Mouse (Mus musculus): ENCODE measurements around the gene Mapkapk2. TPM values are rescaled to one million over a fixed set of nuclear protein-coding genes. Genes with fewer than 3 reads are reported as not detected.
A peak's percentile ranks its signal among the peaks of the same experiment; 100 is the strongest.
"Not testable (repeated sequence)": the region's sequence is repeated elsewhere in the genome, so short reads cannot be mapped to it uniquely, and the experiment has no call there.

Mapkapk2 gene
- total RNA-seq (2021) (100 to 1,000 TPM; 283 to 363 TPM), polyA plus RNA-seq (2012; rRNA removed) (196 and 305 TPM in 2 replicates)
- long read RNA-seq, transcript Mapkapk2-201 (10 exons, 2,854 nt): major isoform, 399 of 450 reads
- long read RNA-seq, partial matches to known transcripts: 16 of 450 reads
- long read RNA-seq, other reads (novel, unspliced or antisense): 35 of 450 reads

DNA sequence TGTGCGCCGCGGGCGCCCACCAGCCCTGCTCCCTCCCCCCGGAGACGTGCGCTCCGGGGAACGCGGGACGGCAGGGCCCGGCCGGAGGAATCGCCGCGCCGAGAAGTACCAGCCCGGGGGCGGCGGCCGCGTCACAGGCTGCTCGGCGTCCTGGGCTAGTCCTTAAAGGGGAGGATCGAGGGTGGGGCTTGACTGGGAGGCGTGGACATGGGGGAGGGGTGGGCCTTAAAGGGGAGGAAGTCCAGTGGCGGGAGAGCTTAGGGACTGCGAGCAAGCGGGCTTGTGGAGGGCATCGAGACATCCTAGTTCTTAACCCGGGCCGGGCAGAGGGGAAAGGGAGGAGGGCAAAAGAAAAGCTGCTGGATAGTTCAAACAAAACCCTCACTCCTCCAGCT is at the start of gene Mapkapk2:
Mapkapk2 (minus strand) TSS at position 127 of the 395 bp plus-strand sequence.
- Histone ChIP-seq H3K9ac (ENCODE audit: low read depth, low read length) (peak within 1 kb of the TSS; percentile 85), H3K4me1 (ENCODE audit: control insufficient read depth, insufficient read depth, low read length) (peaks cover 11% of the 10 kb centered on the region), H3K4me3 (peak within 1 kb of the TSS; percentile 97), H3K36me3 (ENCODE audit: control insufficient read depth, insufficient read depth, low read length) (peaks cover 11% of the 10 kb centered on the region), H3K27ac (peak within 1 kb of the TSS; percentile 91), H3K79me2 (replicated peaks; ENCODE audit: control insufficient read depth, insufficient read depth, low read length) (peaks cover 5% of the 10 kb centered on the region), H3K27me3 (ENCODE audit: control insufficient read depth, insufficient read depth, low read length) (no peaks in the 10 kb centered on the region)
- under 1% methylated on average over 32 of the region's 32 CpGs for WGBS
- peak; percentile 92 to 93 for DNase-seq
- TF ChIP-seq CTCF (IDR thresholded peaks at IDR 0.05) (no peak), POLR2A (IDR thresholded peaks at IDR 0.05; ENCODE audit: insufficient read depth, low read depth, low read length) (peak; percentile 95)
- intact Hi-C loops (cut with DNase I): loop anchor here (2.0 to 10.0 kb wide), 2 partner anchors 37 to 383 kb away; partner anchors contain the start of genes Gm29427 and Yod1

DNA sequence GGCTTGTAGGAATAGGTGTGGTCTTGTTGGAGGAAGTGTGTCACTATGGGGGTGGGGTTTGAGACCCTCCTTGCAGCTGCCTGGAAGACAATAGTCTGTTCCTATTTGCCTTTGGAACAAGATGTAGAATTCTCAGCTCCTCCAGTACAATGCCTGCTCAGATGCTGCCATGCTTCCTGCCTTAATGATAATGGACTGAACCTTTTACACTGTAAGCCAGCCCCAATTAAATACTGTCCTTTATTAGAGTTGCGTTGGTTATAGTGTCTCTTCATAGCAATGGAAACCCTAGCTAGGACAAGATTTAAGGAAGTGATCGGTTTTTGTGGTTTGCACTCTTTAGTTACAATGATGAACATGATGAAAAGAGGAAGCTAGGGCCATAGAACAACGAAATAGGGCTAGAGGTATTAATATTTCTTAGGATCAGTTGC is 48.6 kb upstream of the Mapkapk2 start:
- intact Hi-C loops (cut with DNase I): no loop called here
- Histone ChIP-seq H3K4me1 (ENCODE audit: control insufficient read depth, insufficient read depth, low read length) (no peaks in the 10 kb centered on the region), H3K36me3 (ENCODE audit: control insufficient read depth, insufficient read depth, low read length) (no peaks in the 10 kb centered on the region), H3K4me3 (no peak overlapping the region), H3K27me3 (ENCODE audit: control insufficient read depth, insufficient read depth, low read length) (no peaks in the 10 kb centered on the region), H3K27ac (no peak overlapping the region), H3K9ac (ENCODE audit: low read depth, low read length) (no peak overlapping the region), H3K79me2 (replicated peaks; ENCODE audit: control insufficient read depth, insufficient read depth, low read length) (no peaks in the 10 kb centered on the region)
- DNase-seq: no peak
- WGBS: 81% methylated on average over 3 of the region's 3 CpGs
- TF ChIP-seq POLR2A (IDR thresholded peaks at IDR 0.05; ENCODE audit: insufficient read depth, low read depth, low read length) (no peak), CTCF (IDR thresholded peaks at IDR 0.05) (no peak), EP300 (IDR thresholded peaks at IDR 0.05; ENCODE audit: insufficient read depth, low read depth, low read length) (no peak)

DNA sequence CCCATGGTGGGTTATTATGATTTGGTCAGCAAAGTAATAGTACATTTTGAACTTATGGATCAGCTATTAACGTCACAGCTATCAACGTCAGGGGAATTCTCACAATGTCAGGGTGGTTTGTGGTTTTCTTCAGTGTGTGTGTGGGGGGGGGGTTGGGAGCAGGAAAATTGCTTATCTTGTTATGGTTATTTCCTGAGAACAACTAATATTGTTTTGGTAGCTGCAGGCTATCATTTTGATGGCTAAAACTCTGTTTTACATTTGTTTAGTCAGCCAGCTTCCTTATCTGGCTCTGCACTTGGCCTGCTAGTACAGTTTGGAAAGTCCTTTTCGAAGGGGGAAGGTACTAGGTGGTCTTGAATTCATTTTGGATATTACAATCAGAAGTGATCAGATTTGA is 47.6 kb upstream of the Mapkapk2 start:
- H3K4me3 ChIP-seq; H3K4me1 ChIP-seq (ENCODE audit: control insufficient read depth, insufficient read depth, low read length); H3K27ac ChIP-seq; H3K36me3 ChIP-seq (ENCODE audit: control insufficient read depth, insufficient read depth, low read length); H3K79me2 ChIP-seq (replicated peaks; ENCODE audit: control insufficient read depth, insufficient read depth, low read length); DNase-seq; intact Hi-C loops (cut with DNase I); H3K9ac ChIP-seq (ENCODE audit: low read depth, low read length); H3K27me3 ChIP-seq (ENCODE audit: control insufficient read depth, insufficient read depth, low read length): not testable (repeated sequence)
- WGBS: 67% methylated on average over 3 of the region's 3 CpGs

DNA sequence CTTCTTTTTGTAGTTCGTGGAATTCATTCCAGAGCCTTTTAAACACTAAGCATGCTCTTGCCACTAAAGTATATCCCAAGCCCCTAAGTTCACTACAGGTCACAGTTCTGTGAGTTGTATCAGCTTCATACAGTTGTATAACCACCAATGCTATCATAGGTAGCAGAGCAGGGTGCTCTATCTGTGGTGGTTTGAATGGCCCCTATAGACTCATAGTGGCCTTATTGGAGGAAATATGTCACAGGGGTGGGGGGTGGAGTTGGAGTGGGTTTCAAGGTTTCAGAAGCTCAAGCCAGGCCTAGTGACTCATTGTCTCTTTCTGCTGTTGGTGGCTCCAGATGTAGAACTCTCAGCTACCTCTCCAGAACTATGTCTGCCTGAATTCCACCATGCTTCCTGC is 44.8 kb upstream of the Mapkapk2 start:
- no peak for TF ChIP-seq POLR2A (IDR thresholded peaks at IDR 0.05; ENCODE audit: insufficient read depth, low read depth, low read length)
- TF ChIP-seq CTCF (IDR thresholded peaks at IDR 0.05): no peak
- TF ChIP-seq EP300 (IDR thresholded peaks at IDR 0.05; ENCODE audit: insufficient read depth, low read depth, low read length): no peak
- Histone ChIP-seq H3K79me2 (replicated peaks; ENCODE audit: control insufficient read depth, insufficient read depth, low read length) (no peaks in the 10 kb centered on the region), H3K9ac (ENCODE audit: low read depth, low read length) (no peak overlapping the region), H3K27me3 (ENCODE audit: control insufficient read depth, insufficient read depth, low read length) (peaks cover 2% of the 10 kb centered on the region; the same call in 1 of the 2 replicates), H3K4me1 (ENCODE audit: control insufficient read depth, insufficient read depth, low read length) (no peaks in the 10 kb centered on the region), H3K36me3 (ENCODE audit: control insufficient read depth, insufficient read depth, low read length) (no peaks in the 10 kb centered on the region), H3K27ac (no peak overlapping the region), H3K4me3 (no peak overlapping the region)
- intact Hi-C loops (cut with DNase I): no loop called here
- WGBS: 67% methylated on average over 1 of the region's 1 CpGs
- DNase-seq: no peak

DNA sequence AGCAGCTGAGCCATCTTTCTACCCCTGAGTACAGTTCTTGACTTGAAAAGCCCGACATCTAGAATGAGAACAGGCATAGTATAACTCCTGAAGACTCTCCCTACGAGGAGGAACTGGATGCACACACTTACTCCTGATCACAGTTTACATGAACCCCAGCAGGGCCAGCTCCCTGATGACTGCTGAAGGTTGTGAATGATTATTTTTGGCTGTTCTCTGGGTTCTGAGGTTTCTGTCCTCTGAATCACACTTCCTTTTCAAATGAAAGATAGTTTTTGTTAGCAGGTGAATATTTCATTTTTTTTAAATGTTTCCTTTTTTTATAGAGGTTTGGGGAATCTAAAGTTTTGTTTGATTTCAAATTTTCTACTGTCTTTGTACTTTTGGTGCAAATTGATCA is 43.8 kb upstream of the Mapkapk2 start:
- no peaks in the 10 kb centered on the region for H3K4me1 ChIP-seq (ENCODE audit: control insufficient read depth, insufficient read depth, low read length)
- no peak overlapping the region for H3K4me3 ChIP-seq
- no peak overlapping the region for H3K27ac ChIP-seq
- DNase-seq: no peak
- H3K27me3 ChIP-seq (ENCODE audit: control insufficient read depth, insufficient read depth, low read length): peaks cover 2% of the 10 kb centered on the region; the same call in 1 of the 2 replicates
- WGBS: 46% methylated on average over 2 of the region's 2 CpGs
- no peaks in the 10 kb centered on the region for H3K36me3 ChIP-seq (ENCODE audit: control insufficient read depth, insufficient read depth, low read length)
- intact Hi-C loops (cut with DNase I): no loop called here
- no peaks in the 10 kb centered on the region for H3K79me2 ChIP-seq (replicated peaks; ENCODE audit: control insufficient read depth, insufficient read depth, low read length)
- TF ChIP-seq POLR2A (IDR thresholded peaks at IDR 0.05; ENCODE audit: insufficient read depth, low read depth, low read length): no peak
- no peak overlapping the region for H3K9ac ChIP-seq (ENCODE audit: low read depth, low read length)

DNA sequence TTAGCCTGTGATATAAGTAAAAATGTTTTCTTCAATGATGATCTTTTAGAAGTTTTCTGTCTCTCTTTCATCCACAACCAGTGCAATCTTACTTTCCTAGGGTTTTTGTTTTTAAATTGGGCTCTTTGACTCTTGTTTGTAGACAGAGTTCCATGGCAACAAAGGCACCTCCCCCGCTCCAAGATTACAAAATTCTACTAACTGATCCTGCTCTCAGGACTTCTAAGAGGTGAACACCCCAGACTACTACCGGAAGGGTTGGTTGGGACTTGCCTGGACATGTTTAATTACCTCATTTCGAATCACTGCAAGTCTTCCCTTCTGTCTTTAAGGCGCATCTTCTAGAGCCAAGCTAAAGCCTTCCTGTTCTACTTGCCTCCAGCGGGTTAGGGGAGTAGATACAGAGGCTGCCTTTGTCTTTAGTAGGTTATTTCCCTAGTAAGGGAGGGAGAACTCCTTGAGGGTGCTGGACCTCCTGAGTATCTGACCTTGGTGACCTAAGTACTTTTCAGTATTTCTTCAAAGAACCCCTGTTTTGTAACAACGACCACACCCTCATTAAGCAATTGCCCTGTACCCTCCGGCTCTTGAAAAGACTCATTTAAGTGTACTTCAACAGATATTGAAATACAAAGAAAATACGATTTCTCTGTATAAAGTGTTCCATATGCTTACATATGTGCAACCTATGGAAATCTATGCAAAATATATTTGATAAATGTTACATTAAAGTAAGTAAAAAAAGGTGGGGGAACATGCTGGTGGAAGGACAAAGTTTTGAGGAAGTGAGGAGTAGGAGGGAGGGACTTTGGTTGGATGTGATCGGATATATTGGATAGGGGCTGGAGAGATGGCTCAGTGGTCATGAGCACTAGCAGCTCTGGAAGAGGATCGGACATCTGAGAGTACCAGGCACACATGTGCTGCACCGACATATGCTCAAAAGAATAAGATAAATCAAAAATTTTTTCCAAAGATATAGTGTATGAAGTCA is 41.8 kb upstream of the Mapkapk2 start:
- no peaks in the 10 kb centered on the region for H3K36me3 ChIP-seq (ENCODE audit: control insufficient read depth, insufficient read depth, low read length)
- H3K9ac ChIP-seq (ENCODE audit: low read depth, low read length): no peak overlapping the region
- H3K4me1 ChIP-seq (ENCODE audit: control insufficient read depth, insufficient read depth, low read length): no peaks in the 10 kb centered on the region
- peak overlapping the region; percentile 84; the same call in 1 of the 2 replicates for H3K27ac ChIP-seq
- intact Hi-C loops (cut with DNase I): loop anchor here (2.0 kb wide), 1 partner anchor 13 kb away; the partner anchor contains the start of gene Eif2d
- no peaks in the 10 kb centered on the region for H3K79me2 ChIP-seq (replicated peaks; ENCODE audit: control insufficient read depth, insufficient read depth, low read length)
- peaks cover 2% of the 10 kb centered on the region; the same call in 1 of the 2 replicates for H3K27me3 ChIP-seq (ENCODE audit: control insufficient read depth, insufficient read depth, low read length)
- TF ChIP-seq EP300 (IDR thresholded peaks at IDR 0.05; ENCODE audit: insufficient read depth, low read depth, low read length): no peak
- no peak overlapping the region; the same call in 1 of the 2 replicates for H3K4me3 ChIP-seq
- DNase-seq: no peak
- WGBS: 68% methylated on average over 11 of the region's 11 CpGs
